Mouse (Mus musculus) myocyte (in vitro differentiated cells): ENCODE data around the gene Dpm2.
A peak's percentile ranks its signal among the peaks of the same experiment; 100 is the strongest.

ENCODE experiments used
- CEBPB ChIP-seq: IDR thresholded peaks from 2 replicates; pipeline ENCODE4 v1.6.1; 2011; ENCODE audit warnings: mild to moderate bottlenecking, moderate library complexity; ENCODE audit not compliant: poor library complexity, insufficient read depth, severe bottlenecking
- MAX ChIP-seq: IDR thresholded peaks from one replicate; pipeline ENCODE4 v1.6.1; 2011; ENCODE audit warnings: low read depth, mild to moderate bottlenecking, control low read depth
- MYOD1 ChIP-seq, 3 experiments: IDR thresholded peaks; one replicate each; pipeline ENCODE4 v1.6.1; 2011; ENCODE audit warnings: control low read depth in 2 of 3, low read depth in 2 of 3, mild to moderate bottlenecking in 2 of 3, moderate library complexity in 1 of 3; ENCODE audit not compliant: insufficient read length in 2 of 3, control insufficient read depth in 1 of 3
- MYOG ChIP-seq, 3 experiments: IDR thresholded peaks; one replicate each; pipeline ENCODE4 v1.6.1; 2011; ENCODE audit warnings: control low read depth in 2 of 3, low read depth in 2 of 3, mild to moderate bottlenecking in 2 of 3; ENCODE audit not compliant: insufficient read length in 2 of 3, control insufficient read depth in 1 of 3, insufficient read depth in 1 of 3
- POLR2A ChIP-seq: IDR thresholded peaks from one replicate; pipeline ENCODE4 v1.6.1; 2011; ENCODE audit warnings: low read depth, mild to moderate bottlenecking, control low read depth, moderate library complexity; ENCODE audit not compliant: insufficient read length
- TCF12 ChIP-seq: IDR thresholded peaks from one replicate; pipeline ENCODE4 v1.6.1; 2011; ENCODE audit warnings: mild to moderate bottlenecking, control low read depth; ENCODE audit not compliant: poor library complexity, insufficient read depth, severe bottlenecking
- USF1 ChIP-seq: IDR thresholded peaks from one replicate; pipeline ENCODE4 v1.6.1; 2011; ENCODE audit warnings: low read depth, mild to moderate bottlenecking, control low read depth, moderate library complexity

DNA sequence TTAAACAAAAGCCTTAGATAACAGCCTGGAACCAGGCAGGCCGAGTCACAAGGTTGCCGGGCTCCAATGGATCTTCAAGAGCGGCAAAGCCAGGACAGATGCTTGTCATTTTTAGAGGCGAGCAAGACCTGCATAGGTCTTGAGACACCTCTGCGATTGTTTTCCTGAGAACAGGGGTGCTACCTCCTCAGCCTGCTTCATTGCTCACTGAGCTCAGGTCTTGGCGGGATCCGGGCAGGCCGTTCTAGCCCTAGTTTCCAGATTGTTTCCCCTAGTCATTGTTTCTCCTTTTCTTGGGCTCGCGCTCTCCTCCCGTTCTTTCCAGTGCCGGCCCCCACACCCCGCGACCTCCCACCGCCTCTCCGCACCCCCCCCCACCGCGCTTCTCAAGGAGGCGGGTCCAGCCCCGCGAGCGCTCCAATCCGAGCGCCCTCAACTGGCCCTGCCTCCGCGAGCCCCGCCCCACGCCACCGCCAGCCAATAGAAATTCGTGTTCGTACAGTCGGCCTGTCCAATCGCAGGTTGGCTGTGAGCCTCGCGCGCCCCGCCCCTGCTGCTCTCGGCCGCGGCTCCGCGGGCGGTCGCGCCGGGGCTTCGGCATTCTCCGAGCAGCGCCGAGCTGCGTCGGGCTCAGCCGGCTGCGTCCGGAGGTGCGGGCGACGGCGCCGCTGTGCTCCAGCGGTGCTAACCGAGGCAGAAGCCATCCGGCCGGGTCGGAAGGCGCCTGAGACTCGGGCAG lies 35.8 kb upstream of the Dpm2 start, which contains the start of gene Fam102a:
- TF ChIP-seq MYOG (IDR thresholded peaks at IDR 0.05; ENCODE audit: control insufficient read depth in 1 of 3, insufficient read depth in 1 of 3, insufficient read length in 2 of 3, low read depth in 2 of 3) (no peak), MYOD1 (IDR thresholded peaks at IDR 0.05; ENCODE audit: control insufficient read depth in 1 of 3, insufficient read length in 2 of 3, low read depth in 2 of 3) (no peak), POLR2A (peak; percentile 92), CEBPB (no peak), TCF12 (no peak), USF1 (no peak), MAX (no peak)
